Comparison of ENCODE assay signal across 11 mouse cellular contexts in the genomic region with DNA sequence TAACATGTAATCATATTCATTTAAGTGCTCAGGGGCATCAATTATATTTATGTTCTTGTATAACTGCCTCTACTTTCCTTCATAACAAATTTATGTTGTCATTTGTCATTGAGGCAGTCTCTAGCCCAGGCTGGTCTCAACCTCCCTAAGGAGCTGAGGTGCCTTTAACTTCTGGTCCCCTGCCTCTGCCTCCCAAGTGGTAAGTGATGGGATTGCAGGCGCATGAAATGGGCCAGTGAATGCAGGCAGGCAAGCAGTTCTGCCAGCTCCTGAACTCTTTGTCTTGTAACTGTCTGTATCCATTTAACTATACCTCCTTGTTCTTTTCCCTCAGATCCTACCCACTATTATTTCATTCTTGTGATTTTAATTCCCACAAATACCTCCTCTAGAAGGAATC. TPM values are rescaled to one million over a fixed set of nuclear protein-coding genes. Genes with fewer than 3 reads are reported as not detected.
A peak's percentile ranks its signal among the peaks of the same experiment; 100 is the strongest.
DNase-seq lines count a peak whose midpoint lies in the region; ATAC-seq and TF ChIP-seq lines count a peak whose summit lies in the region.
"Had no signal": no experiment of that assay in that cellular context is flagged by ENCODE, and none has a peak within 500 bp of the region (broad histone marks: within the 10 kb centered on the region; RNA-seq: fewer than 3 reads in every experiment).

No protein-coding gene starts in this region.

- no peak for TF ChIP-seq POLR2A in cerebellum, adult 2 months (IDR thresholded peaks at IDR 0.05; ENCODE audit: borderline replicate concordance, insufficient read depth, low read length)

- no peak for ATAC-seq in limb, embryonic 11.5 days (ENCODE audit: insufficient number of reproducible peaks, low FRiP score, low TSS enrichment, low read depth)
- peak; percentile 80 for ATAC-seq in megakaryocyte progenitor cell, adult 5-6 weeks (replicated peaks; ENCODE audit: poor library complexity)

- H3K4me2 ChIP-seq in limb, embryonic 11.5 days (ENCODE audit: low read depth, severe bottlenecking) = no peak overlapping the region
- H3K4me2 ChIP-seq: limb, embryonic 12.5 days had no signal

- H3K27ac ChIP-seq in limb, embryonic 11.5 days (replicated peaks; ENCODE audit: low read depth, low read length) = no peak overlapping the region
- no peak overlapping the region for H3K27ac ChIP-seq in limb, embryonic 10.5 days
- H3K27ac ChIP-seq in ES-E14 (ENCODE audit: insufficient read depth, low read depth, low read length, poor library complexity, severe bottlenecking) = no peak overlapping the region
- no peak overlapping the region for H3K27ac ChIP-seq in cerebellum, adult 2 months (ENCODE audit: insufficient read depth, low read length)
- H3K27ac ChIP-seq: limb, embryonic 12.5 days had no signal

- DNase-seq in adrenal gland, postnatal 14 days = peak; percentile 14
- no peak for DNase-seq in adrenal gland, postnatal 4 days (ENCODE audit: low spot score in 2 of 2)
- DNase-seq in limb, embryonic 11.5 days (ENCODE audit: low spot score) = peak; percentile 56
- no peak for DNase-seq in limb, embryonic 10.5 days (ENCODE audit: low spot score)
- peak; percentile 21 for DNase-seq in ES-E14 (ENCODE audit: low read depth, low spot score)
- DNase-seq in right cerebral cortex, adult 2 months (ENCODE audit: low spot score in 2 of 2) = no peak
- no peak for DNase-seq in cerebellum, adult 2 months
- DNase-seq: B cell, adult 2 months; right cerebral cortex, postnatal 4 days had no signal

- TF ChIP-seq CTCF in cerebellum, adult 2 months (IDR thresholded peaks at IDR 0.05; ENCODE audit: borderline replicate concordance, insufficient read depth, low read depth, low read length) = no peak

- no peaks in the 10 kb centered on the region for H3K27me3 ChIP-seq in limb, embryonic 11.5 days (ENCODE audit: control insufficient read depth, insufficient read depth, low read length)
- H3K27me3 ChIP-seq in limb, embryonic 10.5 days (ENCODE audit: low read depth, poor library complexity, severe bottlenecking) = no peaks in the 10 kb centered on the region
- H3K27me3 ChIP-seq in cerebellum, adult 2 months (ENCODE audit: control insufficient read depth, insufficient read depth, low read length) = no peaks in the 10 kb centered on the region
- H3K27me3 ChIP-seq: limb, embryonic 12.5 days had no signal

- H3K4me3 ChIP-seq in limb, embryonic 11.5 days (ENCODE audit: low read depth, low read length) = no peak overlapping the region
- no peak overlapping the region for H3K4me3 ChIP-seq in limb, embryonic 10.5 days
- H3K4me3 ChIP-seq in ES-E14 (ENCODE audit: insufficient read depth in 1 of 2, low read depth in 1 of 2, low read length in 2 of 2, poor library complexity in 1 of 2, severe bottlenecking in 1 of 2) = no peak overlapping the region
- no peak overlapping the region for H3K4me3 ChIP-seq in cerebellum, adult 2 months (replicated peaks; ENCODE audit: insufficient read depth, low read depth, low read length)
- H3K4me3 ChIP-seq: limb, embryonic 12.5 days had no signal

- H3K4me1 ChIP-seq in limb, embryonic 11.5 days (ENCODE audit: control insufficient read depth, insufficient read depth, low read length) = no peaks in the 10 kb centered on the region
- H3K4me1 ChIP-seq in limb, embryonic 10.5 days = no peaks in the 10 kb centered on the region
- H3K4me1 ChIP-seq in ES-E14 (ENCODE audit: control insufficient read depth in 2 of 2, insufficient read depth in 2 of 2, low read length in 2 of 2, poor library complexity in 1 of 2) = no peaks in the 10 kb centered on the region
- no peaks in the 10 kb centered on the region for H3K4me1 ChIP-seq in cerebellum, adult 2 months (ENCODE audit: control insufficient read depth, insufficient read depth, low read length)
- H3K4me1 ChIP-seq: limb, embryonic 12.5 days had no signal

- no peaks in the 10 kb centered on the region for H3K9me3 ChIP-seq in limb, embryonic 11.5 days (ENCODE audit: control insufficient read depth, low read length)
- H3K9me3 ChIP-seq in limb, embryonic 10.5 days (replicated peaks) = no peaks in the 10 kb centered on the region
- H3K9me3 ChIP-seq in ES-E14 (ENCODE audit: control insufficient read depth, insufficient read depth, low read depth, low read length) = no peaks in the 10 kb centered on the region
- H3K9me3 ChIP-seq: limb, embryonic 12.5 days had no signal

- H3K9ac ChIP-seq in limb, embryonic 11.5 days (ENCODE audit: low read length) = no peak overlapping the region
- no peak overlapping the region for H3K9ac ChIP-seq in ES-E14 (ENCODE audit: insufficient read depth, low read depth, low read length, poor library complexity, severe bottlenecking)
- H3K9ac ChIP-seq: limb, embryonic 12.5 days had no signal

- no peaks in the 10 kb centered on the region for H3K36me3 ChIP-seq in limb, embryonic 11.5 days (ENCODE audit: control insufficient read depth, insufficient read depth, low read length)
- no peaks in the 10 kb centered on the region for H3K36me3 ChIP-seq in limb, embryonic 10.5 days
- H3K36me3 ChIP-seq in ES-E14 (ENCODE audit: control insufficient read depth, insufficient read depth, low read length, poor library complexity, severe bottlenecking) = no peaks in the 10 kb centered on the region
- H3K36me3 ChIP-seq: limb, embryonic 12.5 days had no signal

- in situ Hi-C loops in ES-E14 (cut with MboI; ENCODE audit: low sequenced_read_pairs in 2 of 2, unreplicated experiment in 2 of 2) = no loop called here

- 32% methylated on average over 1 of the region's 1 CpGs for WGBS in limb, embryonic 11.5 days
- WGBS in limb, embryonic 10.5 days = 27% methylated on average over 1 of the region's 1 CpGs
- 33% methylated on average over 1 of the region's 1 CpGs for WGBS in cerebellum, adult 2 months

TF ChIP-seq in ES-E14, 5 proteins besides CTCF, POLR2A, EP300 and RAD21:
- TF ChIP-seq ZC3H11A (IDR thresholded peaks at IDR 0.05; ENCODE audit: borderline replicate concordance, low read depth, low read length) (no peak), ZNF384 (IDR thresholded peaks at IDR 0.05; ENCODE audit: low read depth, low read length) (no peak), CHD2 (IDR thresholded peaks at IDR 0.05; ENCODE audit: low read depth, low read length) (no peak), MAFK (IDR thresholded peaks at IDR 0.05; ENCODE audit: insufficient read depth, low read depth, low read length) (no peak), HCFC1 (IDR thresholded peaks at IDR 0.05; ENCODE audit: borderline replicate concordance, insufficient read depth, low read length) (no peak)

RNA-seq across cellular contexts. Expression of gene Prrx1, which starts 31.4 kb away (rescaled TPM):
- 9.8 and 11.2 TPM in 2 replicates for total RNA-seq in adrenal gland, postnatal 14 days (2021)
- 10 to 100 TPM; 24.4 to 31.1 TPM for total RNA-seq in adrenal gland, postnatal 4 days (2021)
- polyA plus RNA-seq in limb, embryonic 11.5 days (2014; fragmentation: Nextera tagmentation; extraction: Ambion mirVana) = 193 and 199 TPM in 2 replicates
- 169 and 219 TPM in 2 replicates for polyA plus RNA-seq in limb, embryonic 10.5 days (2016; fragmentation: Nextera tagmentation; extraction: Ambion mirVana)
- total RNA-seq in ES-E14 (2012; rRNA removed) = 0.16 and 1.1 TPM in 2 replicates
- total RNA-seq in megakaryocyte progenitor cell, adult 5-6 weeks (2015) = not detected in 2 replicates
- not detected in 2 replicates for total RNA-seq in megakaryocyte progenitor cell, adult 5-6 weeks (2017)
- 4.1 and 4.6 TPM in 2 replicates for polyA plus RNA-seq in cerebellum, adult 2 months (2012; rRNA removed)

RNA-seq across cellular contexts. Expression of gene Gorab, which starts 58.5 kb away (rescaled TPM):
- 10.6 and 11.8 TPM in 2 replicates for total RNA-seq in adrenal gland, postnatal 14 days (2021)
- 10 to 100 TPM; 19.0 to 19.1 TPM for total RNA-seq in adrenal gland, postnatal 4 days (2021)
- 33.7 and 36.7 TPM in 2 replicates for polyA plus RNA-seq in limb, embryonic 11.5 days (2014; fragmentation: Nextera tagmentation; extraction: Ambion mirVana)
- 26.3 and 34.3 TPM in 2 replicates for polyA plus RNA-seq in limb, embryonic 10.5 days (2016; fragmentation: Nextera tagmentation; extraction: Ambion mirVana)
- total RNA-seq in ES-E14 (2012; rRNA removed) = 7.0 and 9.1 TPM in 2 replicates
- total RNA-seq in megakaryocyte progenitor cell, adult 5-6 weeks (2015) = 8.1 and 10.1 TPM in 2 replicates
- total RNA-seq in megakaryocyte progenitor cell, adult 5-6 weeks (2017) = 8.5 and 9.5 TPM in 2 replicates
- 10.4 and 10.7 TPM in 2 replicates for polyA plus RNA-seq in cerebellum, adult 2 months (2012; rRNA removed)

Comparison
In these comparisons a context has a peak if more than half of its experiments do, and no peak if none do; other contexts are left out.
1. DNase-seq: peak in adrenal gland, postnatal 14 days (single experiment), limb, embryonic 11.5 days (single experiment) and ES-E14 (single experiment); none in adrenal gland, postnatal 4 days (0 of 2), limb, embryonic 10.5 days (single experiment), right cerebral cortex, adult 2 months (0 of 2) and cerebellum, adult 2 months (0 of 2).